Mouse (Mus musculus): Measurements from ENCODE around the gene Zbtb24.
A peak's percentile ranks its signal among the peaks of the same experiment; 100 is the strongest.

Zbtb24 gene

GRCm38 (mm10) chr10:41509160-41509559 lies 59.0 kb downstream of the Zbtb24 start:
- DNase-seq = peak in 1 of 2 experiments; percentile 38

GRCm38 (mm10) chr10:41514301-41514700 lies 64.1 kb downstream of the Zbtb24 start:
- no peak for DNase-seq

- DNase-seq = no peak
These were observed 64.7 kb downstream of the Zbtb24 start for GRCm38 (mm10) chr10:41514921-41515320.
